Mouse (Mus musculus) limb, embryonic 11.5 days (tissue): Measurements from ENCODE around the gene Sec63. TPM values are rescaled to one million over a fixed set of nuclear protein-coding genes. Genes with fewer than 3 reads are reported as not detected.

Experiments used
- ATAC-seq: fragments of 200-750 bp; cut with Nextera tagmentation; 2 replicates; pipeline ENCODE4 v1.8.0; 2017; ENCODE audit warnings: low read depth; ENCODE audit not compliant: insufficient number of reproducible peaks, low FRiP score, low TSS enrichment
- DNase-seq: peaks from one replicate; pipeline ENCODE4 v3.0.0-alpha.2; 2015; ENCODE audit warnings: low spot score
- H3K27ac ChIP-seq: fragments of 300-500 bp; sonication (generic); replicated peaks from 2 replicates; pipeline ENCODE4 v1.5.1; 2014; ENCODE audit warnings: low read depth, mild to moderate bottlenecking, low read length
- H3K27me3 ChIP-seq: fragments of 300-500 bp; sonication (generic); 2 replicates; pipeline ENCODE4 v1.6.1; 2014; ENCODE audit warnings: mild to moderate bottlenecking, low read length, mixed read lengths; ENCODE audit not compliant: control insufficient read depth, insufficient read depth
- H3K36me3 ChIP-seq: fragments of 300-500 bp; sonication (generic); 2 replicates; pipeline ENCODE4 v1.6.1; 2014; ENCODE audit warnings: mild to moderate bottlenecking, low read length, moderate library complexity, mixed read lengths; ENCODE audit not compliant: control insufficient read depth, insufficient read depth
- H3K4me1 ChIP-seq: fragments of 300-500 bp; sonication (generic); 2 replicates; pipeline ENCODE4 v1.6.1; 2014; ENCODE audit warnings: low read length, mixed read lengths; ENCODE audit not compliant: control insufficient read depth, insufficient read depth
- H3K4me2 ChIP-seq: fragments of 300-500 bp; sonication (generic); 2 replicates; pipeline ENCODE4 v1.6.1; 2014; ENCODE audit warnings: low read depth, mild to moderate bottlenecking, moderate library complexity; ENCODE audit not compliant: severe bottlenecking
- H3K4me3 ChIP-seq: fragments of 300-500 bp; sonication (generic); 2 replicates; pipeline ENCODE4 v1.5.1; 2014; ENCODE audit warnings: low read depth, low read length
- H3K9ac ChIP-seq: fragments of 300-500 bp; sonication (generic); 2 replicates; pipeline ENCODE4 v1.6.1; 2014; ENCODE audit warnings: mild to moderate bottlenecking, low read length
- H3K9me3 ChIP-seq: fragments of 300-500 bp; sonication (generic); 2 replicates; pipeline ENCODE4 v1.6.1; 2016; ENCODE audit warnings: low read length; ENCODE audit not compliant: control insufficient read depth
- WGBS: fragments of 180-500 bp; shearing (Covaris S2); extraction: QIAGEN DNeasy Blood & Tissue Kit; methylation state at CpG from one replicate; pipeline ENCODE4 v1.1.7; 2014; 5-methylcytosine and 5-hydroxymethylcytosine counted together
- polyA plus RNA-seq: library from polyadenylated mRNA; unstranded; fragments of >200 nt; fragmentation: Nextera tagmentation; extraction: Ambion mirVana; gene quantifications from 2 replicates; pipeline ENCODE4 v1.2.1, GENCODE M21; 2014

Sec63 gene
- polyA plus RNA-seq, 1 experiment from 2014 or later: 29.6 TPM

DNA sequence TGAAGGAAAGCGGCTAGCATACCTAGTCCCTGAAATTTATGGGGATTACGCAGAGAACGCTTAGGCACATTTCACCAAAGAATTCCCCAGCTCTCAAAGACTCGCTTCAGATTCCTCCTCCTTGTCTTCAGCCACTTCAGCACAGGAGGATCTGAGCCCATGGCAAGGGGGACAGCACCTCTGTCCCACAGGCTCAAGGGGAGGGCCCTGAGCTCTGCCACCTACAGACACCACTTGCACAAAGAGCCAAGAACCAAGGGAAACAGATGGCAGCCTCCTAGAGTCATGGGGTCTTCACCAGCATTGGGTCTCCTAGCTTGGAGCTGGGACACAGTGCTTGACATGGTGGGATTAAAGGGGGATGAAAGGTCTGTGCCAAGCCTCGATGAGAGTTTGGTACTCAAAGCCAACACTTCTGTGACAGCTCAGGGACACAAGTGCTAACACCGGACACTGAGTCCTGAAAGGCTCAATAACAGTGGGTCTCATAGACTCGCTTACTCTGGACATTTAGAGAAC lies 111.8 kb downstream of the Sec63 start:
- H3K4me2 ChIP-seq: no peak overlapping the region
- no peak for ATAC-seq
- DNase-seq: no peak
- H3K27me3 ChIP-seq: no peaks in the 10 kb centered on the region
- no peak overlapping the region for H3K27ac ChIP-seq
- H3K4me3 ChIP-seq: no peak overlapping the region
- no peaks in the 10 kb centered on the region for H3K9me3 ChIP-seq
- no peak overlapping the region for H3K9ac ChIP-seq
- 86% methylated on average over 7 of the region's 7 CpGs for WGBS
- H3K36me3 ChIP-seq: no peaks in the 10 kb centered on the region
- H3K4me1 ChIP-seq: peaks cover 7% of the 10 kb centered on the region

DNA sequence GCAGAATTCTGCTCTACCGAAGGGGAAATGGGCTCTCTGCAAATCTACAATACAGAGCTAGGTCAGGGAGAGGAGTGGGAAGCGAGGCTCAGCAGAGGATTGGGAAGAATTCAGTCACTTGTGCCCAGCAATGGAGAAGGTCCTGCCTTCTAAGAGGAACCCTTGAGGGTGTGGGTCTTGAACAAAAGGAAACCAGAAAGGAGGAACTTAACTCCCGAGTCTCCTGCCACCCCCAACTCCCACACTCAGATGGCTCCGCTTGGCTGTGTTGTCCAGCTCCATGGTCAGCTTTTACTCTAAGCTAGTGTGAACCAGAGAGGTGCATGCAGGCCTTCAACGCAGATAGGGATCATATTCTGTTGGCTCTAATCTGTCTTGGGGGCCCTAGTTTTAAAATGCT lies 114.9 kb downstream of the Sec63 start:
- no peak overlapping the region for H3K4me3 ChIP-seq
- H3K27me3 ChIP-seq: no peaks in the 10 kb centered on the region
- no peak overlapping the region for H3K4me2 ChIP-seq
- DNase-seq (no peak), ATAC-seq (no peak)
- H3K9ac ChIP-seq: no peak overlapping the region
- no peaks in the 10 kb centered on the region for H3K9me3 ChIP-seq
- peaks cover 7% of the 10 kb centered on the region for H3K4me1 ChIP-seq
- WGBS: 73% methylated on average over 5 of the region's 5 CpGs
- no peak overlapping the region for H3K27ac ChIP-seq
- H3K36me3 ChIP-seq: no peaks in the 10 kb centered on the region

DNA sequence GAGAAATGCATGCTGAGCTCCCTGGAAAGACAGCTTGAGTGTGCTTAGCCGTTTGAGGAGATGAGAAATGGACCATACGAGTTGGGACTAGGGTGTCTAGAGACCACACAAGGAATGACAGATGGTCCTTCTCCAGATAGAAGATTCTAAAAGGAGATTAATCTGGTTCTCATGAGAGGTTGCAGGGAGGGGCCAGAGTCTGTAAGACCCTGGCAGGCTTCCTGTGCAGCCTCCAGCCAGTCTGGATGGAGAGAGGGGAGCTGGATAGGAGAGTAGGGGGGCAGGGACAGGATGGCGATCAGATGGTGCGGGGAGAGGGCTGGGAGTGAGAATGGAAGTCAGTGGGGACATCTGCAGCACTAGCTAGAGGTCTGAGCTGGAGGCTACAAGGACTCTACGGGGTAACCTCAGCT lies 118.0 kb downstream of the Sec63 start:
- ATAC-seq (no peak), DNase-seq (no peak)
- WGBS: 86% methylated on average over 5 of the region's 5 CpGs
- no peaks in the 10 kb centered on the region for H3K4me1 ChIP-seq
- no peak overlapping the region for H3K4me3 ChIP-seq
- no peak overlapping the region for H3K4me2 ChIP-seq
- H3K36me3 ChIP-seq: no peaks in the 10 kb centered on the region
- no peaks in the 10 kb centered on the region for H3K27me3 ChIP-seq
- no peak overlapping the region for H3K27ac ChIP-seq
- H3K9me3 ChIP-seq: no peaks in the 10 kb centered on the region
- H3K9ac ChIP-seq: no peak overlapping the region

DNA sequence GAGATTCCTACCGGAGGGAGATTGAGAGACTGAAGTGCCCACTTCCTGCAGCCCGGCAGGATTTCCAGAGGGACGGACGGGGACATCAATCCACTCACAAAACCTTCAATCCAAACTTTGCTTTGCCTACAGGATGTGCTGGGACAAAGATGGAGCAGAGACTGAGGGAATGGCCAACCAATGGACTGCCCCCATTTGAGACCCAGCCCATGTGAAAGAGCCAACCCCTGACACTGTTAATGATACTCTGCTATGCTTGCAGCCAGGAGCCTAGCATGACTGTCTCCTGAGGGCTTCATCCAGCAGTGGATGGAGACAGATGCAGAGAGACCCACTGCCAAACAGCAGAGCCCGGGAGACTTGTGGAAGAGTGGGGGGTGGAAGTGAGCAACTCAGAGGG lies 118.4 kb downstream of the Sec63 start:
- no peak overlapping the region for H3K4me3 ChIP-seq
- WGBS: 87% methylated on average over 5 of the region's 5 CpGs

More for the DNA sequence above, 118.4 kb downstream of the Sec63 start:
- H3K9ac ChIP-seq: no peak overlapping the region
- DNase-seq (no peak), ATAC-seq (no peak)
- no peak overlapping the region for H3K4me2 ChIP-seq
- H3K27me3 ChIP-seq: no peaks in the 10 kb centered on the region
- H3K9me3 ChIP-seq: no peaks in the 10 kb centered on the region
- H3K36me3 ChIP-seq: no peaks in the 10 kb centered on the region
- H3K27ac ChIP-seq: no peak overlapping the region
- no peaks in the 10 kb centered on the region for H3K4me1 ChIP-seq

Other genes with a start within 250 kb of the Sec63 start
- gene Nr2e1, start 177.9 kb upstream of the Sec63 start, polyA plus RNA-seq: not detected in 2 replicates
- 8.0 and 8.2 TPM in 2 replicates for gene Ostm1, start 177.7 kb upstream of the Sec63 start, polyA plus RNA-seq
- 0.13 and 0.45 TPM in 2 replicates for gene Scml4, start 98.9 kb downstream of the Sec63 start, polyA plus RNA-seq